Mouse (Mus musculus) midbrain, embryonic 14.5 days (tissue): ENCODE measurements around the gene Phgdh. TPM values are rescaled to one million over a fixed set of nuclear protein-coding genes. Genes with fewer than 3 reads are reported as not detected.

Source experiments
- ATAC-seq: fragments of 200-750 bp; cut with Nextera tagmentation; 2 replicates; pipeline ENCODE4 v1.8.0; 2017; ENCODE audit warnings: moderate number of reproducible peaks, moderate library complexity; ENCODE audit not compliant: low FRiP score, low TSS enrichment
- DNase-seq: peaks from one replicate; pipeline ENCODE4 v3.0.0-alpha.2; 2015
- H3K27ac ChIP-seq: fragments of 300-500 bp; sonication (generic); replicated peaks from 2 replicates; pipeline ENCODE4 v1.5.1; 2014; ENCODE audit warnings: mild to moderate bottlenecking, low read depth, low read length, moderate library complexity
- H3K27me3 ChIP-seq: fragments of 300-500 bp; sonication (generic); 2 replicates; pipeline ENCODE4 v1.6.1; 2014; ENCODE audit warnings: low read length, control low read depth, mixed read lengths; ENCODE audit not compliant: control insufficient read depth, insufficient read depth
- H3K36me3 ChIP-seq: fragments of 300-500 bp; sonication (generic); 2 replicates; pipeline ENCODE4 v1.6.1; 2014; ENCODE audit warnings: low read length, control low read depth; ENCODE audit not compliant: control insufficient read depth, insufficient read depth
- H3K4me1 ChIP-seq: fragments of 300-500 bp; sonication (generic); 2 replicates; pipeline ENCODE4 v1.6.1; 2014; ENCODE audit warnings: mild to moderate bottlenecking, antibody characterized with exemption, low read length, control low read depth; ENCODE audit not compliant: control insufficient read depth, insufficient read depth
- H3K4me2 ChIP-seq: fragments of 300-500 bp; sonication (generic); 2 replicates; pipeline ENCODE4 v1.6.1; 2014; ENCODE audit warnings: mild to moderate bottlenecking, low read length, moderate library complexity
- H3K4me3 ChIP-seq: fragments of 300-500 bp; sonication (generic); replicated peaks from 2 replicates; pipeline ENCODE4 v1.5.1; 2014; ENCODE audit warnings: low read depth, low read length
- H3K9ac ChIP-seq: fragments of 300-500 bp; sonication (generic); replicated peaks from 2 replicates; pipeline ENCODE4 v1.6.1; 2014; ENCODE audit warnings: mild to moderate bottlenecking, low read length, moderate library complexity
- H3K9me3 ChIP-seq: fragments of 300-500 bp; sonication (generic); 2 replicates; pipeline ENCODE4 v1.6.1; 2016; ENCODE audit warnings: low read length, control low read depth, mixed read lengths; ENCODE audit not compliant: control insufficient read depth
- WGBS: fragments of 180-500 bp; shearing (Covaris S2); extraction: QIAGEN DNeasy Blood & Tissue Kit; methylation state at CpG from one replicate; pipeline ENCODE4 v1.1.7; 2014; 5-methylcytosine and 5-hydroxymethylcytosine counted together
- polyA plus RNA-seq: library from polyadenylated mRNA; unstranded; fragments of >200 nt; fragmentation: Nextera tagmentation; extraction: Ambion mirVana; gene quantifications from 2 replicates; pipeline ENCODE4 v1.2.1, GENCODE M21; 2014

The Phgdh gene
- polyA plus RNA-seq, 1 experiment from 2014 or later, result 151 TPM

DNA sequence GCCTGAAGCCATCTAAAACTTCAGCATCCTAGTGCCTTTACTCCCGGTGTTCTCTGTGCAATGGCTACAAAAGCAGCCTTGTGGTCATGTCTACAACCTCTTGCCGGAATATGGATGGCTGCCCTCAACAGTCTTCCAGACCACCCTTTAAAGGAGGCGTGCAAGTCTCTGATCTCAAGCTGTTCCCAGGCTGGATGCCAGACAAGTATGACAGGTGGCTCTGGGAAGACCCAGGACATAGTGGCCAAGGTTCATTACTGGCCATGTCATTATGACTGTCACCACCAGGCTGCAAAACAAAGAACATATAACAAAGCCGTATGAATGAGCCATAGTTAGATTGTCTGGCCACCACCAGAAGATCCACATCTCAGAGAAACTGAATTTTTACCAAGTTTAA is 38.5 kb upstream of the Phgdh start:
- Histone ChIP-seq H3K9ac (no peak overlapping the region), H3K4me1 (peaks cover 4% of the 10 kb centered on the region; the same call in 1 of the 2 replicates), H3K27me3 (no peaks in the 10 kb centered on the region), H3K4me2 (no peak overlapping the region), H3K36me3 (no peaks in the 10 kb centered on the region), H3K27ac (no peak overlapping the region), H3K9me3 (no peaks in the 10 kb centered on the region), H3K4me3 (no peak overlapping the region)
- ATAC-seq (no peak), DNase-seq (no peak)
- WGBS, result 86% methylated on average over 4 of the region's 4 CpGs

DNA sequence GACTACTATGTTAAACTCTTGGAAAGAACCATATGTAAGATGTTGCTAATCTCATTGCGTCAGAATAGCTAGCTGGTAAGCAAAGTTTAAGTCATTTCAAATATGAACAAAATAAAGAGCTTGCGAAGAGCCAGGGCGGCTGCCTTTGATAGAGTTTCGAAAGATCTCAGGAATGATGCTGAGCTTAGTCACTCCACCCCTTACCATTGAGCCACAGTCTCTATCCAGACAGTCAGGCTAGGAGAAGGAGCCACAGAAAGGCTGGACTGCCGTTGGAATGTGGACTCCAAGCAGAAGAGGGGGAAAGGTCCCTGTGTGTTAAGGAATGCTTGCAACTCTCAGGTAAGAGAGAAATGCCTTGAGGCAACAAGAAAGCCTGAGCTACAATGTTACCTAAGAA is 35.2 kb upstream of the Phgdh start:
- 0 out of 2 replicates have a peak, but pooled peaks cover 4% of the 10 kb centered on the region for H3K9me3 ChIP-seq
- no peak overlapping the region for H3K4me2 ChIP-seq
- no peaks in the 10 kb centered on the region for H3K27me3 ChIP-seq
- H3K27ac ChIP-seq, result no peak overlapping the region
- DNase-seq, result no peak
- no peak for ATAC-seq
- no peaks in the 10 kb centered on the region for H3K36me3 ChIP-seq
- H3K4me1 ChIP-seq, result no peaks in the 10 kb centered on the region
- WGBS, result 90% methylated on average over 5 of the region's 5 CpGs
- H3K9ac ChIP-seq, result no peak overlapping the region
- no peak overlapping the region for H3K4me3 ChIP-seq

GRCm38 (mm10) chr3:98374062-98374719 is 34.4 kb upstream of the Phgdh start:
- 0 out of 2 replicates have a peak, but pooled peaks cover 4% of the 10 kb centered on the region for H3K9me3 ChIP-seq

DNA sequence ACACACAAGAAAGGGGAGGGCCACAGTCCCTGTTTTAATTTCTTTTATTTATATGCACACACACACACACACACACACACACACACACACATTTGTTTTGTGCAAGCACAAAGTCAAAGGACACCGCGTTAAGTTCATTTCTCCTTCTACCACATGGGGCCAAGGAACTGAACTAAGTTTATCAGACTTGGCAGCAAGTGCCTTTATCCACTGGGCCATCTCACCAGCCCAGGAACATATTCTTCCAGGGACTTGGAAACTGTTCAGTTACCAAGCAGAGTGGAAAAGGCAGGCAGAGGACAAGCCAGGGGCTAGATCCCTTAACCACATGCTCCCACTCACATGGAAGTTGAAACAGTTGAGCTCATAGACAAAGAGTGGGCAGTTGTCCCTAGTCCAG is 29.0 kb upstream of the Phgdh start:
- Histone ChIP-seq H3K27ac (no peak overlapping the region), H3K9ac (no peak overlapping the region), H3K4me1 (no peaks in the 10 kb centered on the region), H3K27me3 (no peaks in the 10 kb centered on the region), H3K9me3 (0 out of 2 replicates have a peak, but pooled peaks cover 4% of the 10 kb centered on the region), H3K4me2 (no peak overlapping the region), H3K36me3 (no peaks in the 10 kb centered on the region), H3K4me3 (no peak overlapping the region)
- WGBS, result 92% methylated on average over 2 of the region's 2 CpGs
- no peak for ATAC-seq
- no peak for DNase-seq

More at GRCm38 (mm10) chr3:98374062-98374719, 34.4 kb upstream of the Phgdh start:
- 82% methylated on average over 3 of the region's 3 CpGs for WGBS
- H3K9ac ChIP-seq, result no peak overlapping the region
- H3K4me1 ChIP-seq, result no peaks in the 10 kb centered on the region
- DNase-seq (no peak), ATAC-seq (no peak)
- H3K4me2 ChIP-seq, result no peak overlapping the region
- no peaks in the 10 kb centered on the region for H3K27me3 ChIP-seq
- no peaks in the 10 kb centered on the region for H3K36me3 ChIP-seq
- H3K4me3 ChIP-seq, result no peak overlapping the region
- H3K27ac ChIP-seq, result no peak overlapping the region

DNA sequence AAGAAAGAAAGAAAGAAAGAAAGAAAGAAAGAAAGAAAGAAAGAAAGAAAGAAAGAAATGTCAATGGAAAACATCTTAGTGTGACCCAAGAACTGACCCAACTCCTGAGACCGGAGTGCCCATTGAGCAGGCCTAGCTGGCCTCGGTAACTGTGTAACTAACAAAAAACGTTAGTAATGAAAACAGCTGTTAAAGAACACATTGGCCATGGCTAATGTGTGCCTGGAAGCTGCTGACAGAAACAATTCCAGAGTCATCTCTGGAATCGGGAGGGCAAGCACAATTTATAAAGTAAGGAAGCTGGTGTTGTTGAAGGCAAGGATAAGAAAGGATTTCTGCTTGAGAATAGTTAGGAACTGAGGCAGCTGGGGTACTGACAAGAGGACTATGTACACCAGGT is 28.5 kb upstream of the Phgdh start:
- no peaks in the 10 kb centered on the region for H3K36me3 ChIP-seq
- H3K9me3 ChIP-seq, result 0 out of 2 replicates have a peak, but pooled peaks cover 4% of the 10 kb centered on the region
- H3K4me3 ChIP-seq, result no peak overlapping the region
- DNase-seq, result no peak
- H3K9ac ChIP-seq, result no peak overlapping the region
- 77% methylated on average over 4 of the region's 4 CpGs for WGBS
- no peak for ATAC-seq
- H3K27ac ChIP-seq, result no peak overlapping the region
- no peak overlapping the region for H3K4me2 ChIP-seq
- no peaks in the 10 kb centered on the region for H3K27me3 ChIP-seq
- no peaks in the 10 kb centered on the region for H3K4me1 ChIP-seq

- H3K27me3 ChIP-seq, result no peaks in the 10 kb centered on the region
- H3K27ac ChIP-seq, result no peak overlapping the region
- no peaks in the 10 kb centered on the region for H3K36me3 ChIP-seq
- no peaks in the 10 kb centered on the region for H3K4me1 ChIP-seq
- H3K9ac ChIP-seq, result no peak overlapping the region
- no peak for DNase-seq
- no peak overlapping the region for H3K4me3 ChIP-seq
- WGBS, result 89% methylated on average over 4 of the region's 4 CpGs
- ATAC-seq, result no peak
- no peak overlapping the region for H3K4me2 ChIP-seq
- H3K9me3 ChIP-seq, result 0 out of 2 replicates have a peak, but pooled peaks cover 4% of the 10 kb centered on the region
Observed at GRCm38 (mm10) chr3:98366823-98367222, 27.0 kb upstream of the Phgdh start.

DNA sequence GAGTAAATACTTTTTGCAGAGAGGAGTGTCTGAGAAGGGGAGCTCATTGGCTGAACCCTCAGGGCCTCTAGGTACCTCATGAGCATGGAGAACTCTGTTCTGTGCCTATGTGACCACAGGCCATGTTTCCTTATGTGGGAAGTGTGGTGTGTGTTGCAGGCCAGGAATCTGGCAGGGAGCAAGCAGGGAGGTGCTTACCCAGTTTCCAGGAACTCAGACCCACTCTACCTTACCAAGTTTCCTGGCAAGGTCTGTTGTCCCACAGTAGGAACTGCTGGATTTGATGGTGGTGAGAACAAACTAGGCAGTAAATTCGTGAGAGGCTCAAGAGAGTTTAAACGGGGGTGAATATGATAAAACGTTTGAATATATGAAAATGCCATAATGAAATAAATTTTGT is 26.3 kb upstream of the Phgdh start:
- 82% methylated on average over 3 of the region's 3 CpGs for WGBS

GRCm38 (mm10) chr3:98362753-98363152 is 23.0 kb upstream of the Phgdh start:
- DNase-seq, result peak; percentile 42
- Histone ChIP-seq H3K4me1 (no peaks in the 10 kb centered on the region), H3K4me3 (no peak overlapping the region), H3K9me3 (no peaks in the 10 kb centered on the region), H3K36me3 (no peaks in the 10 kb centered on the region), H3K27ac (no peak overlapping the region), H3K4me2 (no peak overlapping the region), H3K27me3 (no peaks in the 10 kb centered on the region), H3K9ac (no peak overlapping the region)
- 39% methylated on average over 2 of the region's 2 CpGs for WGBS
- no peak for ATAC-seq

More for the DNA sequence above, 26.3 kb upstream of the Phgdh start:
- DNase-seq (no peak), ATAC-seq (no peak)
- Histone ChIP-seq H3K4me2 (no peak overlapping the region), H3K36me3 (no peaks in the 10 kb centered on the region), H3K4me1 (no peaks in the 10 kb centered on the region), H3K9me3 (no peaks in the 10 kb centered on the region), H3K9ac (no peak overlapping the region), H3K27ac (no peak overlapping the region), H3K27me3 (no peaks in the 10 kb centered on the region), H3K4me3 (no peak overlapping the region)

GRCm38 (mm10) chr3:98356632-98357370 is 17.0 kb upstream of the Phgdh start:
- DNase-seq, result no peak
- no peaks in the 10 kb centered on the region for H3K4me1 ChIP-seq
- 76% methylated on average over 3 of the region's 3 CpGs for WGBS
- no peak for ATAC-seq
- H3K27ac ChIP-seq, result no peak overlapping the region
- no peak overlapping the region for H3K9ac ChIP-seq
- H3K4me3 ChIP-seq, result no peak overlapping the region
- H3K4me2 ChIP-seq, result no peak overlapping the region
- H3K36me3 ChIP-seq, result no peaks in the 10 kb centered on the region
- H3K9me3 ChIP-seq, result no peaks in the 10 kb centered on the region
- no peaks in the 10 kb centered on the region for H3K27me3 ChIP-seq
